Mouse (Mus musculus) erythroblast, embryonic 14.5 days (primary cell): ENCODE results near the gene Tubb4a.

Experiments
- GATA1 ChIP-seq: IDR thresholded peaks from 2 replicates; pipeline ENCODE4 v1.6.1; 2012; ENCODE audit warnings: low read length, inconsistent platforms, mixed read lengths
- TAL1 ChIP-seq: IDR thresholded peaks from 3 replicates; pipeline ENCODE4 v1.6.1; 2012; ENCODE audit warnings: low read length, inconsistent platforms, mixed read lengths

GRCm38 (mm10) chr17:57108040-57108665 lies 20.6 kb upstream of the Tubb4a start:
- no peak for TF ChIP-seq TAL1
- no peak for TF ChIP-seq GATA1
